Mouse (Mus musculus): ENCODE data around the gene Rps6ka3. TPM values are rescaled to one million over a fixed set of nuclear protein-coding genes. Genes with fewer than 3 reads are reported as not detected.

Rps6ka3 gene
- polyA plus RNA-seq, 2 experiments from 2014 or later = 6.0 to 10.0 TPM

- ATAC-seq = no peak
These were observed 154.4 kb downstream of the Rps6ka3 start for GRCm38 (mm10) chrX:159364506-159364905.

GRCm38 (mm10) chrX:159371831-159372752, 162.0 kb downstream of the Rps6ka3 start, which contains the start of gene Eif1ax:
Gene Eif1ax, plus strand, starts transcription at chrX:159372178.
- ATAC-seq = peak; percentile 89

GRCm38 (mm10) chrX:159372753-159373144, 162.6 kb downstream of the Rps6ka3 start:
- ATAC-seq = no peak

- ATAC-seq = no peak
These were observed 177.0 kb downstream of the Rps6ka3 start for GRCm38 (mm10) chrX:159387105-159387504.

GRCm38 (mm10) chrX:159388953-159389352, 178.8 kb downstream of the Rps6ka3 start:
- no peak for ATAC-seq

- no peak for ATAC-seq
These were observed 180.3 kb downstream of the Rps6ka3 start for GRCm38 (mm10) chrX:159390347-159390962.

- no peak for ATAC-seq
These were observed 181.1 kb downstream of the Rps6ka3 start for GRCm38 (mm10) chrX:159391239-159391638.

GRCm38 (mm10) chrX:159409253-159409652, 199.1 kb downstream of the Rps6ka3 start:
- peak; percentile 93 for ATAC-seq

GRCm38 (mm10) chrX:159414130-159414828, 204.2 kb downstream of the Rps6ka3 start, which contains the start of gene Map7d2:
Gene Map7d2, plus strand, starts transcription at chrX:159414572.
- peak; percentile 27 for ATAC-seq

GRCm38 (mm10) chrX:159414829-159415673, 204.9 kb downstream of the Rps6ka3 start:
- peak; percentile 32 for ATAC-seq

Other genes starting within 250 kb of the Rps6ka3 start
- 10 to 100 TPM; 49.3 to 77.1 TPM for gene Eif1ax, start 161.9 kb downstream of the Rps6ka3 start, polyA plus RNA-seq (2017; shearing (Covaris generic))
- not detected for gene Map7d2, start 204.3 kb downstream of the Rps6ka3 start, polyA plus RNA-seq (2017; shearing (Covaris generic))

All from CD4-positive, CD25-positive, alpha-beta regulatory T cell, adult 4 months (primary cell).